Mouse (Mus musculus) left cerebral cortex, adult 9 months (tissue): ENCODE measurements around the gene Rad51ap2.
A peak's percentile ranks its signal among the peaks of the same experiment; 100 is the strongest.

ENCODE experiments used
- DNase-seq, 2 experiments: peaks; one replicate each; pipeline ENCODE4 v3.0.0; 2022; ENCODE audit warnings: low spot score in 2 of 2

Rad51ap2 gene

GRCm38 (mm10) chr12:11455549-11456194 lies at the start of gene Rad51ap2:
Gene Rad51ap2 (plus strand): TSS chr12:11456079.
- peak in 1 of 2 experiments; percentile 84 for DNase-seq

GRCm38 (mm10) chr12:11407679-11408078 lies 48.2 kb upstream of the Rad51ap2 start:
- peak in 1 of 2 experiments; percentile 42 for DNase-seq

GRCm38 (mm10) chr12:11418112-11418511 lies 37.8 kb upstream of the Rad51ap2 start:
- DNase-seq, result no peak

- no peak for DNase-seq
Observed at GRCm38 (mm10) chr12:11427396-11427795, 28.5 kb upstream of the Rad51ap2 start.

- DNase-seq, result no peak
Observed at GRCm38 (mm10) chr12:11433126-11433525, 22.8 kb upstream of the Rad51ap2 start.

- peak in 1 of 2 experiments; percentile 36 for DNase-seq
Observed at GRCm38 (mm10) chr12:11433716-11434115, 22.2 kb upstream of the Rad51ap2 start.

- DNase-seq, result no peak
Observed at GRCm38 (mm10) chr12:11434446-11434845, 21.4 kb upstream of the Rad51ap2 start.

- peak in 1 of 2 experiments; percentile 25 for DNase-seq
Observed at GRCm38 (mm10) chr12:11435246-11436022, 20.4 kb upstream of the Rad51ap2 start.

- DNase-seq, result peak in 1 of 2 experiments; percentile 32
Observed at GRCm38 (mm10) chr12:11436023-11436350, 19.9 kb upstream of the Rad51ap2 start.

- DNase-seq, result peak; percentile 79 to 92
Observed at GRCm38 (mm10) chr12:11436497-11437265, 19.2 kb upstream of the Rad51ap2 start, which contains the start of gene Vsnl1. Gene Vsnl1 (minus strand): TSS chr12:11436613.

- DNase-seq, result peak in 1 of 2 experiments; percentile 88
Observed at GRCm38 (mm10) chr12:11437266-11437906, 18.5 kb upstream of the Rad51ap2 start.

GRCm38 (mm10) chr12:11437907-11438447 lies 17.9 kb upstream of the Rad51ap2 start:
- DNase-seq, result no peak

GRCm38 (mm10) chr12:11454146-11454545 lies 1.7 kb upstream of the Rad51ap2 start:
- DNase-seq, result no peak

- DNase-seq, result no peak
Observed at GRCm38 (mm10) chr12:11456213-11456612, 334 bp downstream of the Rad51ap2 start.

- DNase-seq, result no peak
Observed at GRCm38 (mm10) chr12:11456632-11457031, 753 bp downstream of the Rad51ap2 start.
